Mouse (Mus musculus) hindbrain, embryonic 12.5 days (tissue): Measurements from ENCODE around the gene Dcaf10. TPM values are rescaled to one million over a fixed set of nuclear protein-coding genes. Genes with fewer than 3 reads are reported as not detected.

ENCODE experiments used
- microRNA-seq: library from miRNA; unstranded; fragments of <30 nt; microRNA quantifications from one replicate; pipeline ENCODE4, GENCODE M21; 2017
- polyA plus RNA-seq: library from polyadenylated mRNA; unstranded; fragments of >200 nt; fragmentation: Nextera tagmentation; extraction: Ambion mirVana; gene quantifications from 2 replicates; pipeline ENCODE4 v1.2.1, GENCODE M21; 2016

Dcaf10 gene
- polyA plus RNA-seq, 1 experiment from 2014 or later, result 18.8 TPM

Small RNA genes within 50 kb of the gene (microRNA-seq; reads per million reads assigned to microRNA genes)
- not detected for gene Gm25692

Other genes with a start within 250 kb of the Dcaf10 start
- gene Tomm5, start 234.0 kb upstream of the Dcaf10 start, polyA plus RNA-seq, result 137 and 148 TPM in 2 replicates
- 2.0 and 2.5 TPM in 2 replicates for gene Frmpd1, start 157.2 kb upstream of the Dcaf10 start, polyA plus RNA-seq
- gene Trmt10b, start 45.0 kb upstream of the Dcaf10 start, polyA plus RNA-seq, result 16.8 and 18.5 TPM in 2 replicates
- gene Exosc3, start 631 bp downstream of the Dcaf10 start, polyA plus RNA-seq, result 64.4 and 67.8 TPM in 2 replicates
- gene Slc25a51, start 66.7 kb downstream of the Dcaf10 start, polyA plus RNA-seq, result 78.7 and 82.7 TPM in 2 replicates
- gene Shb, start 190.4 kb downstream of the Dcaf10 start, polyA plus RNA-seq, result 10.0 and 10.1 TPM in 2 replicates